Mouse (Mus musculus) cerebellum, postnatal 14 days (tissue): ENCODE measurements around the gene 4933405O20Rik.

Experiments
- DNase-seq, 2 experiments: peaks; one replicate each; pipeline ENCODE4 v3.0.0; 2021; ENCODE audit warnings: mixed read lengths in 2 of 2

4933405O20Rik gene

GRCm38 (mm10) chr7:50598890-50599289, at the start of gene 4933405O20Rik:
Gene 4933405O20Rik, plus strand, starts transcription at chr7:50599190.
- DNase-seq = no peak

- peak; percentile 8 to 20 for DNase-seq
These were observed 49.4 kb upstream of the 4933405O20Rik start for GRCm38 (mm10) chr7:50549572-50549971.

GRCm38 (mm10) chr7:50551426-50551825, 47.6 kb upstream of the 4933405O20Rik start:
- DNase-seq = no peak

- DNase-seq = no peak
These were observed 36.3 kb upstream of the 4933405O20Rik start for GRCm38 (mm10) chr7:50562708-50563107.

- DNase-seq = no peak
These were observed 25.1 kb upstream of the 4933405O20Rik start for GRCm38 (mm10) chr7:50573841-50574240.

- peak in 1 of 2 experiments; percentile 3 for DNase-seq
These were observed 10.2 kb upstream of the 4933405O20Rik start for GRCm38 (mm10) chr7:50588642-50589424.

GRCm38 (mm10) chr7:50614101-50614500, 15.1 kb downstream of the 4933405O20Rik start:
- DNase-seq = peak; percentile 6 to 19

- no peak for DNase-seq
These were observed 30.2 kb downstream of the 4933405O20Rik start for GRCm38 (mm10) chr7:50629186-50629585.

GRCm38 (mm10) chr7:50633147-50633546, 34.2 kb downstream of the 4933405O20Rik start:
- no peak for DNase-seq
